Mouse (Mus musculus): ENCODE data around the gene Depp1. TPM values are rescaled to one million over a fixed set of nuclear protein-coding genes. Genes with fewer than 3 reads are reported as not detected.

Gene Depp1
- not detected in 4 replicates for total RNA-seq (2023; ENCODE audit: inconsistent age)

DNA sequence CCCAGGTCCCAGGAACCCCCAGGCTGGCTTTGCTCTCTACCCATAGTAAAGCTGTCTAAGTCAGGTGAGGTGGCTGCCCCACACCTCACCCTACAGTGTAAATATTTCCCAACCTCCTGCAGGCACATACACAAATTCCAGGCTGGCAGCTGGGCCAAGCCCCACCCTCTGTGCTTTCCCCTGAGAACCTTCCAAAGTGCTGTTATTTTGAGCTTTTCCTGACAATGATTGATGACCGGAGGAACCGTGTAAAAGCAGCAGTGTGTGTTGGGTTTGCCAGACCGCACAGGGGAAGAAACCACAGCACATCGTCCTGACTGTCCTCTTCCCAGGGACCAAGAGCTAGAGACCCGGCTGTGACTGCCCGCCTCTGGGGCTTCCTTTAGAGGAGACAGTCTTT is at the start of gene Depp1:
Gene Depp1 (plus strand): TSS at position 204 of the 400 bp plus-strand sequence.

GRCm38 (mm10) chr6:116628539-116629171 is 21.8 kb upstream of the Depp1 start, which contains the start of gene Zfp422:
Gene Zfp422 (minus strand): TSS chr6:116628999.

DNA sequence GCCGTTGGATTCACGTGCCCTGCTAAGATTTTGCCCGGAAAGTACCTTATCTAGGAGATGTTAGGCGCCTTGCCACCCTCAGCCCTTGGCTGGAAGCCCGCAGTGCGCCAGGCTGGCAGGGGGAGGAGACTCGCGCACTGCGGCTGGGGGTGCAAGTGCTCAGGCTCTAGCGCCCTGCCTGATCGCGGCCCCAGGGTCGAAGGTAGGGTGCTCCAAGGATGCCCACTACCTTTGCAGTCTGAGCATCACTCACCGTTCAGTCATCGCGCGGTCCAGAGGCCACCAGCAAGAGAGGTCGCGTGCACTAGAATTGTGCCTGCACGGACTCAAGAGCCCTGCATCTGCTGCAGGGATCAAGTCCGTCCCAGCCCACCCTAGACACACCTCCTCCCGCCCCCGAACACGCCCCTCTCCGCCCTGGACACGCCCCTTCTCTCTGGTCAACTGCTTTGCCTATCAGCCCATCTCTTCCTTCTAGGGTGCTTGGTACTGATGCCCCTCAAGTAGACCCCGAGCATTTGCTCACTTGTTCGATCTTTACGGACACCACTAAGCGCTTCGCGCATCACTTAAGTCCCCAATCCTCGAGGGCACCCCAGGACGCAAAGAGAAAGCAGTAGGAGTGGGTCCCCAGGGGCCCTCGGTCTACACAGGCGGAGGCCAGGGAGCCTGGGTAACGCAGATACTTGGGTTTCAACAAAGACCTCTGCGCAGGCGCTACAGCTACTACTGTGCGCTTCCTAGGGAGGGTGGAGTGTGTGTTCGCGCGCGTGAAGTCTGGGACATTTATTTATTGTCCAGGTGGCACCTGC is 23.3 kb downstream of the Depp1 start, which contains the start of gene Rassf4:
Gene Rassf4 (minus strand): TSS at position 482 of the 812 bp plus-strand sequence.

Other genes starting within 250 kb of the Depp1 start
- 0.26 to 0.57 TPM in 2 of 4 replicates, not detected in the others for gene Alox5, start 189.4 kb upstream of the Depp1 start, total RNA-seq (2023; ENCODE audit: inconsistent age)
- gene Olfr211, start 161.5 kb upstream of the Depp1 start, total RNA-seq (2023; ENCODE audit: inconsistent age) = not detected in 4 replicates
- 0.18 to 0.19 TPM in 2 of 4 replicates, not detected in the others for gene Olfr212, start 144.1 kb upstream of the Depp1 start, total RNA-seq (2023; ENCODE audit: inconsistent age)
- not detected in 4 replicates for gene Olfr213, start 112.2 kb upstream of the Depp1 start, total RNA-seq (2023; ENCODE audit: inconsistent age)
- 2.7 to 7.1 TPM (median 4.0 TPM) in 4 replicates for gene Gm5580, start 99.5 kb upstream of the Depp1 start, total RNA-seq (2023; ENCODE audit: inconsistent age)
- gene Olfr214, start 96.4 kb upstream of the Depp1 start, total RNA-seq (2023; ENCODE audit: inconsistent age) = not detected in 4 replicates
- not detected in 4 replicates for gene Olfr215, start 66.4 kb upstream of the Depp1 start, total RNA-seq (2023; ENCODE audit: inconsistent age)
- 17.2 to 23.9 TPM (median 21.4 TPM) in 4 replicates for gene Zfp422, start 21.6 kb upstream of the Depp1 start, total RNA-seq (2023; ENCODE audit: inconsistent age)
- gene Rassf4, start 23.3 kb downstream of the Depp1 start, total RNA-seq (2023; ENCODE audit: inconsistent age) = 31.5 to 39.6 TPM (median 39.0 TPM) in 4 replicates
- gene Tmem72, start 66.3 kb downstream of the Depp1 start, total RNA-seq (2023; ENCODE audit: inconsistent age) = 0.06 to 0.18 TPM (median 0.12 TPM) in 4 replicates